Mouse (Mus musculus) limb, embryonic 11.5 days (tissue): Measurements from ENCODE around the gene Svs3b. TPM values are rescaled to one million over a fixed set of nuclear protein-coding genes. Genes with fewer than 3 reads are reported as not detected.
"Not testable (repeated sequence)": the region's sequence is repeated elsewhere in the genome, so short reads cannot be mapped to it uniquely, and the experiment has no call there.

Experiments used
- ATAC-seq: fragments of 200-750 bp; cut with Nextera tagmentation; 2 replicates; pipeline ENCODE4 v1.8.0; 2017; ENCODE audit warnings: low read depth; ENCODE audit not compliant: insufficient number of reproducible peaks, low FRiP score, low TSS enrichment
- DNase-seq: peaks from one replicate; pipeline ENCODE4 v3.0.0-alpha.2; 2015; ENCODE audit warnings: low spot score
- H3K27ac ChIP-seq: fragments of 300-500 bp; sonication (generic); replicated peaks from 2 replicates; pipeline ENCODE4 v1.5.1; 2014; ENCODE audit warnings: low read depth, mild to moderate bottlenecking, low read length
- H3K27me3 ChIP-seq: fragments of 300-500 bp; sonication (generic); 2 replicates; pipeline ENCODE4 v1.6.1; 2014; ENCODE audit warnings: mild to moderate bottlenecking, low read length, mixed read lengths; ENCODE audit not compliant: control insufficient read depth, insufficient read depth
- H3K36me3 ChIP-seq: fragments of 300-500 bp; sonication (generic); 2 replicates; pipeline ENCODE4 v1.6.1; 2014; ENCODE audit warnings: mild to moderate bottlenecking, low read length, moderate library complexity, mixed read lengths; ENCODE audit not compliant: control insufficient read depth, insufficient read depth
- H3K4me1 ChIP-seq: fragments of 300-500 bp; sonication (generic); 2 replicates; pipeline ENCODE4 v1.6.1; 2014; ENCODE audit warnings: low read length, mixed read lengths; ENCODE audit not compliant: control insufficient read depth, insufficient read depth
- H3K4me2 ChIP-seq: fragments of 300-500 bp; sonication (generic); 2 replicates; pipeline ENCODE4 v1.6.1; 2014; ENCODE audit warnings: low read depth, mild to moderate bottlenecking, moderate library complexity; ENCODE audit not compliant: severe bottlenecking
- H3K4me3 ChIP-seq: fragments of 300-500 bp; sonication (generic); 2 replicates; pipeline ENCODE4 v1.5.1; 2014; ENCODE audit warnings: low read depth, low read length
- H3K9ac ChIP-seq: fragments of 300-500 bp; sonication (generic); 2 replicates; pipeline ENCODE4 v1.6.1; 2014; ENCODE audit warnings: mild to moderate bottlenecking, low read length
- H3K9me3 ChIP-seq: fragments of 300-500 bp; sonication (generic); 2 replicates; pipeline ENCODE4 v1.6.1; 2016; ENCODE audit warnings: low read length; ENCODE audit not compliant: control insufficient read depth
- WGBS: fragments of 180-500 bp; shearing (Covaris S2); extraction: QIAGEN DNeasy Blood & Tissue Kit; methylation state at CpG from one replicate; pipeline ENCODE4 v1.1.7; 2014; 5-methylcytosine and 5-hydroxymethylcytosine counted together
- polyA plus RNA-seq: library from polyadenylated mRNA; unstranded; fragments of >200 nt; fragmentation: Nextera tagmentation; extraction: Ambion mirVana; gene quantifications from 2 replicates; pipeline ENCODE4 v1.2.1, GENCODE M21; 2014

Gene Svs3b
- polyA plus RNA-seq, 1 experiment from 2014 or later: not detected

GRCm38 (mm10) chr2:164212711-164213110 lies 43.7 kb downstream of the Svs3b start:
- H3K4me3 ChIP-seq: no peak overlapping the region
- 90% methylated on average over 5 of the region's 5 CpGs for WGBS
- no peaks in the 10 kb centered on the region for H3K9me3 ChIP-seq
- H3K27ac ChIP-seq: no peak overlapping the region
- no peak overlapping the region for H3K9ac ChIP-seq
- ATAC-seq (no peak), DNase-seq (no peak)
- H3K4me1 ChIP-seq: no peaks in the 10 kb centered on the region
- H3K27me3 ChIP-seq: no peaks in the 10 kb centered on the region
- H3K4me2 ChIP-seq: no peak overlapping the region
- no peaks in the 10 kb centered on the region for H3K36me3 ChIP-seq

- ATAC-seq: no peak
- no peaks in the 10 kb centered on the region for H3K9me3 ChIP-seq
- H3K4me2 ChIP-seq: no peak overlapping the region
- H3K36me3 ChIP-seq: no peaks in the 10 kb centered on the region
- H3K4me3 ChIP-seq: no peak overlapping the region
- no peak overlapping the region for H3K27ac ChIP-seq
- H3K4me1 ChIP-seq: no peaks in the 10 kb centered on the region
- DNase-seq: no peak
- WGBS: 87% methylated on average over 4 of the region's 4 CpGs
- no peak overlapping the region for H3K9ac ChIP-seq
- H3K27me3 ChIP-seq: no peaks in the 10 kb centered on the region
Measured at GRCm38 (mm10) chr2:164210892-164211291, 45.5 kb downstream of the Svs3b start.

- Histone ChIP-seq H3K4me3 (no peak overlapping the region), H3K4me1 (no peaks in the 10 kb centered on the region), H3K27ac (no peak overlapping the region), H3K36me3 (no peaks in the 10 kb centered on the region), H3K27me3 (no peaks in the 10 kb centered on the region), H3K9ac (no peak overlapping the region), H3K4me2 (no peak overlapping the region), H3K9me3 (no peaks in the 10 kb centered on the region)
- ATAC-seq (no peak), DNase-seq (no peak)
- 87% methylated on average over 4 of the region's 4 CpGs for WGBS
Measured at GRCm38 (mm10) chr2:164206676-164207075, 49.8 kb downstream of the Svs3b start.

GRCm38 (mm10) chr2:164206011-164206410 lies 50.4 kb downstream of the Svs3b start:
- H3K9me3 ChIP-seq, H3K9ac ChIP-seq, H3K27me3 ChIP-seq, DNase-seq, H3K4me3 ChIP-seq, H3K36me3 ChIP-seq, H3K4me2 ChIP-seq, ATAC-seq, H3K4me1 ChIP-seq, H3K27ac ChIP-seq: not testable (repeated sequence)
- 92% methylated on average over 10 of the region's 10 CpGs for WGBS

Other genes starting within 250 kb of the Svs3b start
- 2.2 and 2.8 TPM in 2 replicates for gene Pabpc1l, start 231.2 kb downstream of the Svs3b start, polyA plus RNA-seq
- gene Stk4, start 186.3 kb downstream of the Svs3b start, polyA plus RNA-seq: 27.2 and 30.9 TPM in 2 replicates
- 63.5 and 66.9 TPM in 2 replicates for gene Tomm34, start 185.5 kb downstream of the Svs3b start, polyA plus RNA-seq
- 0.40 and 0.43 TPM in 2 replicates for gene Kcns1, start 85.5 kb downstream of the Svs3b start, polyA plus RNA-seq
- gene Wfdc5, start 73.9 kb downstream of the Svs3b start, polyA plus RNA-seq: not detected in 2 replicates
- not detected in 2 replicates for gene Wfdc12, start 66.0 kb downstream of the Svs3b start, polyA plus RNA-seq
- gene Wfdc15a, start 56.5 kb downstream of the Svs3b start, polyA plus RNA-seq: not detected in 2 replicates
- gene Wfdc15b, start 35.0 kb downstream of the Svs3b start, polyA plus RNA-seq: not detected in 2 replicates
- gene Svs2, start 18.2 kb downstream of the Svs3b start, polyA plus RNA-seq: not detected in 2 replicates
- not detected in 2 replicates for gene Svs4, start 21.8 kb upstream of the Svs3b start, polyA plus RNA-seq
- gene Svs3a, start 32.6 kb upstream of the Svs3b start, polyA plus RNA-seq: not detected in 2 replicates
- gene Svs6, start 60.1 kb upstream of the Svs3b start, polyA plus RNA-seq: not detected in 2 replicates
- not detected in 2 replicates for gene Svs5, start 76.1 kb upstream of the Svs3b start, polyA plus RNA-seq
- gene Slpi, start 132.5 kb upstream of the Svs3b start, polyA plus RNA-seq: 0.43 and 0.76 TPM in 2 replicates
- 0.04 and 0.16 TPM in 2 replicates for gene Rbpjl, start 146.5 kb upstream of the Svs3b start, polyA plus RNA-seq
- 2.7 and 3.6 TPM in 2 replicates for gene Matn4, start 148.5 kb upstream of the Svs3b start, polyA plus RNA-seq
- gene Sdc4, start 187.2 kb upstream of the Svs3b start, polyA plus RNA-seq: 22.6 and 23.6 TPM in 2 replicates
- gene Sys1, start 200.3 kb upstream of the Svs3b start, polyA plus RNA-seq: 52.6 and 53.6 TPM in 2 replicates
- 2.8 and 3.6 TPM in 2 replicates for gene Gm20458, start 204.3 kb upstream of the Svs3b start, polyA plus RNA-seq
- gene Trp53tg5, start 217.1 kb upstream of the Svs3b start, polyA plus RNA-seq: not detected in 2 replicates
- 0.38 and 1.3 TPM in 2 replicates for gene Dbndd2, start 229.5 kb upstream of the Svs3b start, polyA plus RNA-seq
- gene Pigt, start 240.9 kb upstream of the Svs3b start, polyA plus RNA-seq: 40.4 and 42.2 TPM in 2 replicates